Mouse (Mus musculus) adrenal gland (tissue): ENCODE measurements around the gene Ciao2b.

Source experiments
- intact Hi-C: fragments of 180-260 bp; cut with DNase I; formaldehyde crosslinking; loops from one replicate; pipeline ENCODE4 v1.15.1; 2025

Gene Ciao2b

GRCm38 (mm10) chr8:104590284-104590683, 51.5 kb downstream of the Ciao2b start:
- intact Hi-C loops, result no loop called here
